Mouse (Mus musculus) cerebellum, postnatal 36 days (tissue): ENCODE results near the gene Ppp2r1b.

Experiments
- DNase-seq, 2 experiments: peaks; one replicate each; pipeline ENCODE4 v3.0.0; 2021 to 2022; ENCODE audit warnings: mixed read lengths in 2 of 2

Gene Ppp2r1b

DNA sequence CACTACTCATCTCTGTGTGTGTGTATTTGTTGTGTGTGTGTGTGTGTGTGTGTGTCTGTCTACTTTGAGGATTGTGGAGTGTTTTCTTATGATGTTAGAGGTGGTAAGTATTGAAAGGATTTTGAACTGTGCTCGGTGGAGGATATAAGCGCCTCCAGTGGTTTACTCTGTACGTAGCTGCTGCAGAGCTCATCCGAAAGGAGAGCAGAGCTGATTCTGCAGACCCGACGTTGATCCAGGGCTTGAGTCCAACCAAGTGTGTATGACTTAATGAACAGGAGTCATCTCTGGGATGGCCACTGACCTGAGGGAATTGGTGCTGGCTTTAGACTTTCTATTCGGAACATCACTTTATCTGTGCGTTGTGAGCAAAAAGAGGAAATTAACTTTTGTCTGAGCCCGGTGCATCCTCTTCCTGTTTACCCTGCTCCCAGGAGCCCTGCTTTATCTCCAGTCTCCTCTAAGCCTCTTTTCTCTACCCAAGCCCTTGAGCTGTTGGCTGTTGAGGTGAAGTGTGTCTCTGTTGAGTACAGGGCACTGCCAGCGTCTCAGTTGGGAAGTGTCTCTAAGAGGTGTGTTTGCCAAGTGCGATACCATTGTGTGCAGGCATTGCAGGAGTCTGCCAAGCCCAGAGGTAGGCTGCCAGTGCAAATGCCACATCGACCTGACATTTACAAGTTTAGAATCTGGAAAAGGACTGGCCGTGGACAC lies 3.9 kb upstream of the Ppp2r1b start:
- peak; percentile 48 to 55 for DNase-seq

DNA sequence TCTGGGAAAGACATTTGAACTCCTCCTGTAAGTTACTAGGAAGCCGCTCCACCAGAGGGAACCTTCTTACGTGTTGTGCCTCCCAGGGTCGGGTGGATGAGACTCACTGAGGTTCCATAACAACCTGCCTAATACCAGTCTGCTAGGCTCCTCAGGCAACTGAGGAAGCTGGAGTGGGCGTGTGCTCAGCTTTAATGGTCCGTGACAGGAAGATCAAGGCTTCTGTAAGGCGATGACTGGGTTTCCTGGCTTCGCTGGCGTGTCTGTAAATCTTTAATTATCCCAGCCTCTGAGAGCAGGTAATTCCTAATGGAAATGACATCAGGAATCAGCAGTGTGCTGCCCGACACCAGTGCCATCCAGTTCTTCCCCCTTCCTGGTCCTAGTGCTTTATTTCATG lies 446 bp downstream of the Ppp2r1b start:
- DNase-seq, result no peak

GRCm38 (mm10) chr9:50847133-50847532 lies 2.0 kb downstream of the Ppp2r1b start:
- no peak for DNase-seq

DNA sequence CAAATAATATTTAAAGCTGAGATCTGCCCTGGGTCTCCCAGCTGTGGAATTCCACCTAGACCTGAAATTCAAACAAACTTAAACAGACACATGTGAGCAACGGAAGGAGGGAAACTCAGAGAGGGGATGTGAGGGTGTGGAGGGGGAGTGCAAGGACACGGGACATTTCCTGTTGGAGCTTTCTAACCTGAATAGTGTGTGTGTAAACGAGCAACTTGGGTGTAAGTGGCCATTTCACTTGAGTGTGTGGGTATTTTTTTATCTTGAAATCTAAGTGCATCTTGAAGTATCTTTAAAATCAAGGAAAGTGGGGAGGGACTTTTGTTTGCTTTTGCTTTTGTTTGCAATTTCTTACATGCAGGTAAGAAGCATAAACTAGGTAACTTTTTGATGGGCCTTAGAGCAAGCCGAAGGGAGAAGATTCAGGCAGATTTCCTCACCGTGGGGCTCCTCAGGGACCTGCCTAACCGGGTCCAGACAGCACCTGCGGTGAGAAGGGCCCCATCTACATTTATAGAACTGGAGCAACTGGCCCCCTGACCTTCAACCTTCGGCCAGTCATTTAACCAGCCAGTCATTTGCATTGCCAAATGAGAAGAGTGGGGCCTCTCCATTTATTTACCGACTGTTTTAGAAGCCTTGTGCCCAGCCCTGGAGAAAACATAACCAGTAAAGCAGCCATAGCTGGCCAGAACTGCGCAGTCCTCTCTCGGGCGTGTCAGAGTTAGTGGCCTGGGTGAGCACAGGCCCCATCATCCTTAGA lies 2.7 kb downstream of the Ppp2r1b start:
- DNase-seq, result no peak

GRCm38 (mm10) chr9:50848821-50849220 lies 3.7 kb downstream of the Ppp2r1b start:
- DNase-seq, result no peak

DNA sequence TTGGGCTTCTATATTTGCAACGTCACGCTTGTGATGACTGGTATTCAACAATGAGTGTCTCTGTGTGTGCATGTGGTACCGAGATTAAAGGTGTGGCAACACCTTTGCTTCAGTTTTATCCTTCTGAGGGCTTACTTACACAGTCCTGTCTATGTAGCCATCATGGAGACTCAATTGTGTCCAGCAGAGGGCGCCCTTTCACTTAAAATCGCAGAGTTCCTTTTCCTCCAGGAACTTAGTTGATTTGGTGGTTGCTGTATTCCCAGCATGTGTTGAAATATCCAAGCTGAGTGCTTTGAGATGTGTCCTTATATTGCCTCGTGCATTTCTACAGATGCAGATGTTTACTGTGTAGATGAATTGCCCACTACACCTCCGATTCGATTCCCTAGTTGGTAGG lies 4.1 kb downstream of the Ppp2r1b start:
- peak; percentile 90 to 98 for DNase-seq

DNA sequence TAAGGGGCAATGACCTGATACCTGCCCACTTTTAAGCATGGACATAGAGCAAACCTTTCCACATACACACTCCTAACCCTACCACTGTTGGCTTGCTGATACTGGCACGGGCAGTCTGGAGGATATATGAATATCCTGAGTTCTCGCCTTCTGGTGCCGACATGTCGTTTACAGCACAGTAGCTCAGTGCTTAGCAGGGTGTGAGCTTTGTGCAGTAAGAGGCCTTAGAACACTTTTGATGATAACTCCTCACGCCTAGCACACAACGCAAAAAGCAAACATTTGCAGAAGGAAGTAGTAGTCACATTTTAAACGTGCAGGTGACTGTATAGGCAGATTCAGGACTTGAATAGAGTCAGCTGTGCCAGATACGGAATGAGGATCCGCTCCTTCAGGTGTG lies 4.7 kb downstream of the Ppp2r1b start:
- DNase-seq, result no peak

GRCm38 (mm10) chr9:50850271-50850670 lies 5.2 kb downstream of the Ppp2r1b start:
- DNase-seq, result no peak

DNA sequence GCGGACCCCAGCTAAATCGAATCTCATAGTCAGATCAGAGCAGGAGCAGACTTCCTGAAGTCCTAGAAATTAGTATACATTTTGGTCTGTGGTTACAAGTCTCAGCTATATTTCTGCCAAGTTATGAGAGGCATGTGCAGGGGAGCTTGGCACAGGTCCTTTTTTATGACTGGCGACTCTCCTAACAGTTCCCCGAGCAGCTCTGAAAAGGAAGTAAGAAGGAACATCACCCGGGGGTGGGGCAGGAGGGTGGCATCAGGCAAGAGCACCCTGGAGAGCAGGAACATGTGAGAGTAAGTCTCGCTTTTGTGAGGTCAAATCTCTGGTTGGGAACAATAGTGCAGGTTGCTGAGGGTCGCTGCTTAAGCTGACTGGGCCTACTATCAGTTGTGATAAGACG lies 5.6 kb downstream of the Ppp2r1b start:
- DNase-seq, result no peak

DNA sequence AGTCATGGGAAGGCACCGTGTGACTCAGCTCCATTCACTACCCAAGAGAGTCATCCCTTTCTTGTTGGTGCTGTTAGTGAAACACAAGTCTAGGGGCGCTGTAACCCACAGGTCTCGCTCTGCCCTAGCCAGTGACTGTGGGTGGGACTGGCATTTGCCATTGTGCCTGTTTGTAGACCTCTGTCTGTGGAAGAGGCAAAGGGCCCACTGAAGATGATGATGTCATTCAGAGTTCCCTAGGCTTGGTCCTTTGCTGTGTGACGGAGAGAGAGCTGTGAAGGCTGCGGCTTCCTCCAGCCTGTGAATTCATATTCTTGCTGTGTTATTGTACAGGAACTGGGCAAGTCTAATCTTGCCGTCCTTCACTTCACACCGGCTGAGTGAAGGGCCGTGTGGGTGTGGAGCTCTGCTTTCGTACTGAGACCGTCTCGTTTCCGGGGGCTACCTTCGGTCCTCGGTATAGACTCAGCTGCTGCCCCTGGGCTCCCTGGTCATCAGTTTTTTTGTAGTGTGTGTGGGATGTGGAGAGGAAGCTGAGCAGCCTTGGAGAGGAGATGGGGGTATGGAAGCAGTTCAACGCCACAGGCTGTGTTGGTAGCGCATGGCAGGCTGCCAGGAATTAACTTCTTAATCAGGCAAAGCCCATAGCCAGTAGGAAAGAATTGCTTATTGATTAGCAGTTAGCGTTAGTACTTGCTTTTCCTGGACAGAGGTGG lies 7.7 kb downstream of the Ppp2r1b start:
- DNase-seq, result no peak

DNA sequence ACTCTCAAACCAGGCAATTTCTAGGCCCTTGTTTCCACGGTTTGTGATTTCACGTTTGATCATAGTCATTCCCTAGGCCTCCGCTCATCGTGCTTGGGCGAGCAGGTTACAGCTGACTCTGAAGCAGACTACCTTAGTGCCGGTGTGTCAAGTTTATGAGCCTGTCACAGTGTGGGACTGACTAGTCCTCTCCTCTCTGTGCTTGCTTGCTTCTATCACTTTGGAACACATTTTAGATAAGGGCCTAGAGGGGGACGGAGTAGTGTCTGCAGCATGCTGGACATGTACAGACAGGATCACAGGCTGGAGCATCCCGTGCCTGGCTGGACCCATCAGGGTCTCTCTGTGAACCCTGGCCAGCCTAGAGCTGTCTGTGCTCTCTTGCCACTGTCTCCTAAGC lies 9.3 kb downstream of the Ppp2r1b start:
- DNase-seq, result no peak

- DNase-seq, result no peak
Observed at GRCm38 (mm10) chr9:50855133-50855766, 10.1 kb downstream of the Ppp2r1b start.

GRCm38 (mm10) chr9:50855780-50856179 lies 10.7 kb downstream of the Ppp2r1b start:
- DNase-seq, result no peak

GRCm38 (mm10) chr9:50856341-50857081 lies 11.4 kb downstream of the Ppp2r1b start:
- DNase-seq, result peak; percentile 91 to 93

GRCm38 (mm10) chr9:50857082-50857641 lies 12.1 kb downstream of the Ppp2r1b start:
- peak in 1 of 2 experiments; percentile 62 for DNase-seq

DNA sequence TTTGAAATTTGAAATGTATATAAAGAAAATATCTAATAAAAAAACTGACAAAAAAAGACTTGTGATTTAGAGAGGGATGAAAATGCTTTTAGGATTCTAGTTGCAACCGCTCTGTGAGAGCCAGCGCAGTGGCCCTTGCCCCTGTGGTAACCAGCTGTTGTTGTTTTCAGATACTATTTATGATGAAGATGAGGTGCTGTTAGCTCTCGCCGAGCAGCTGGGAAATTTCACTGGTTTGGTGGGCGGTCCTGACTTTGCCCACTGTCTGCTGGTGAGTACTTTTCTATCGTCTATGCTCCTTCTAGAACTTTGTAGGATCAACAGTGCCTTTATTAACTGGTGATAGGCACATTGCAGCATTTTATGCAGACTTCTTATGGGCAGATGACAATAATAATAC lies 13.6 kb downstream of the Ppp2r1b start:
- DNase-seq, result no peak

GRCm38 (mm10) chr9:50861119-50861839 lies 16.2 kb downstream of the Ppp2r1b start:
- peak; percentile 77 to 84 for DNase-seq

GRCm38 (mm10) chr9:50863824-50864223 lies 18.7 kb downstream of the Ppp2r1b start:
- DNase-seq, result no peak

DNA sequence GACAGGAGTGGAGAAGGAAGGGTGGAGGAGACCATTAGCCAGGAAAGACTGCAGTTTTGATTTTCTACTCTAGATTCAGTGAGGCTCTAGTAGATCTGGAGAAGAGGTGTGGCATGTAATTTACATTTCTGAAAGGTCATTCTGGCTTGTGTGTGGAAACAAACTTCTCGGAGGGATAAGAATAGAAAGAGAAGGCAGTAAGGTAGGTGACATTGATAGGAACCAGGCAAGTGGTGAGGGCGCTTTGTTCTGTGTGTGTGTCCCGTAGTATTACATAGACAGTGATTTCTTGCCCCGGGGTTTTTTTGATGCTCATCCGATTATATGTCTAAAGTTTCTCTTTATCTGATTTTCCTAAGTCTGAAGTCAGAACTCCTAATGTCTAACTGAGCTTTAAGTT lies 19.8 kb downstream of the Ppp2r1b start:
- DNase-seq, result no peak

DNA sequence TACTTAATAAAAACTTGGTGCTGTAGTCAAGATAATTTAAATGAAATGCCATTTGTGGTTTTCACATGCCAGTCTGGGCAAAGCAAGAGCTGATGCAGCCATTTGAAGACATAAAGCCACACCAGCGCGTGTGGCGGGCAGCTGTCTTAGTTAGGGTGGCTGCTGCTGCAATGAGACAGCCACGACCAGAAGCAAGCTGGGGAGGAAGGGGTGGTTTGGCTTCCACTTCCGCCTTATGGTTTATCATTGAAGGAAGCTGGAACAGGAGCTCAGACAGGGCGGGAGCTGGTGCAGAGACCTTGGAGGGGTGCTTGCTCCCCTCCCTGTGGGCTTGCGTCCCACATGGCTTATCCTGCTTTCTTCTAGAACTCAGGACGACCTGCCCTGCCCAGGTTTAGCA lies 20.7 kb downstream of the Ppp2r1b start:
- no peak for DNase-seq

DNA sequence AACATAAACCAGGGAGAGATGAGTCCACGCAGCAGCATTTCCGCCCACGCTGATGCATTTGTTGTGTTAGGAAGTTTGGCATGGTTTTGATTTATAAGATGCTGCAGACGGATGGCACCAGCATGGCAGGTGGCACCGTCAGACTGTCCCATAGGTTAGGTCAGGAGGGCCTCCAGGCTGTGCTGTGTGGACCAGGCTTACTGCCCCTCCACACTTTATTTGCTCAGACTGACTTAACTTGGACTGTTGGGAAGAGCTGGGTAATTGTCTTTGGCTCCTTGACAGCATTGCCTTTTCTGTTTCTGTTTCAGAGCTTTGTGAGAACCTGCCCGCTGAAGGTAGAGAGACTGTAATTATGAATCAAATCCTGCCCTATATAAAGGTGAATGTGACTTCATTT lies 21.9 kb downstream of the Ppp2r1b start:
- DNase-seq, result no peak
